Mouse (Mus musculus) erythroblast, embryonic 14.5 days (primary cell): ENCODE measurements around the gene Psmd9.

Source experiments
- GATA1 ChIP-seq: IDR thresholded peaks from 2 replicates; pipeline ENCODE4 v1.6.1; 2012; ENCODE audit warnings: low read length, inconsistent platforms, mixed read lengths
- TAL1 ChIP-seq: IDR thresholded peaks from 3 replicates; pipeline ENCODE4 v1.6.1; 2012; ENCODE audit warnings: low read length, inconsistent platforms, mixed read lengths

GRCm38 (mm10) chr5:123133083-123133783, 36.0 kb upstream of the Psmd9 start:
- TF ChIP-seq GATA1 (no peak), TAL1 (no peak)
